Mouse (Mus musculus) neural tube, embryonic 12.5 days (tissue): ENCODE measurements at regions not wholly inside any gene's neighbourhood (a gene's known extent, or its start where the extent isn't known, plus 50 kb on each side); places are given as distances from the start of the nearest gene placed in this dataset.
"Not testable (repeated sequence)": the region's sequence is repeated elsewhere in the genome, so short reads cannot be mapped to it uniquely, and the experiment has no call there.

Source experiments
- ATAC-seq: fragments of 200-750 bp; cut with Nextera tagmentation; 2 replicates; pipeline ENCODE4 v1.8.0; 2017; ENCODE audit warnings: low read depth, mild to moderate bottlenecking, moderate TSS enrichment, moderate library complexity; ENCODE audit not compliant: low FRiP score
- H3K27ac ChIP-seq: fragments of 300-500 bp; sonication (generic); 2 replicates; pipeline ENCODE4 v1.5.1; 2016
- H3K27me3 ChIP-seq: fragments of 300-500 bp; sonication (generic); replicated peaks from 2 replicates; pipeline ENCODE4 v1.6.1; 2016; ENCODE audit warnings: mild to moderate bottlenecking
- H3K36me3 ChIP-seq: fragments of 300-500 bp; sonication (generic); 2 replicates; pipeline ENCODE4 v1.6.1; 2016; ENCODE audit warnings: mild to moderate bottlenecking
- H3K4me1 ChIP-seq: fragments of 300-500 bp; sonication (generic); 2 replicates; pipeline ENCODE4 v1.6.1; 2016
- H3K4me2 ChIP-seq: fragments of 300-500 bp; sonication (generic); replicated peaks from 2 replicates; pipeline ENCODE4 v1.6.1; 2016; ENCODE audit warnings: mild to moderate bottlenecking
- H3K4me3 ChIP-seq: fragments of 300-500 bp; sonication (generic); 2 replicates; pipeline ENCODE4 v1.5.1; 2016
- H3K9ac ChIP-seq: fragments of 300-500 bp; sonication (generic); 2 replicates; pipeline ENCODE4 v1.6.1; 2016; ENCODE audit warnings: mild to moderate bottlenecking
- H3K9me3 ChIP-seq: fragments of 300-500 bp; sonication (generic); 2 replicates; pipeline ENCODE4 v1.6.1; 2016; ENCODE audit warnings: mild to moderate bottlenecking
- WGBS: fragments of 180-500 bp; shearing (Covaris S2); methylation state at CpG from one replicate; pipeline ENCODE4 v1.1.7; 2016; 5-methylcytosine and 5-hydroxymethylcytosine counted together

- not testable (repeated sequence) for H3K4me2 ChIP-seq, H3K27ac ChIP-seq, ATAC-seq, H3K4me1 ChIP-seq, H3K27me3 ChIP-seq, H3K4me3 ChIP-seq, H3K36me3 ChIP-seq, H3K9me3 ChIP-seq, H3K9ac ChIP-seq
- WGBS = 35% methylated on average over 1 of the region's 1 CpGs
Observed at GRCm38 (mm10) chr7:52732161-52732560, 716.6 kb upstream of the 1700015G11Rik start.

GRCm38 (mm10) chr7:52726236-52726905, 710.8 kb upstream of the 1700015G11Rik start:
- no peak overlapping the region for H3K4me3 ChIP-seq
- H3K36me3 ChIP-seq = no peaks in the 10 kb centered on the region
- 80% methylated on average over 2 of the region's 2 CpGs for WGBS
- no peak overlapping the region for H3K27ac ChIP-seq
- no peaks in the 10 kb centered on the region for H3K27me3 ChIP-seq
- H3K9me3 ChIP-seq = peaks cover 5% of the 10 kb centered on the region; the same call in 1 of the 2 replicates
- H3K9ac ChIP-seq = no peak overlapping the region
- ATAC-seq = no peak
- no peak overlapping the region for H3K4me2 ChIP-seq
- no peaks in the 10 kb centered on the region for H3K4me1 ChIP-seq

- no peaks in the 10 kb centered on the region for H3K4me1 ChIP-seq
- ATAC-seq = peak; percentile 66
- H3K4me2 ChIP-seq = no peak overlapping the region
- H3K36me3 ChIP-seq = no peaks in the 10 kb centered on the region
- no peaks in the 10 kb centered on the region for H3K27me3 ChIP-seq
- H3K9me3 ChIP-seq = no peaks in the 10 kb centered on the region
- H3K9ac ChIP-seq = no peak overlapping the region
- H3K27ac ChIP-seq = no peak overlapping the region
- no peak overlapping the region for H3K4me3 ChIP-seq
- WGBS = 67% methylated on average over 3 of the region's 3 CpGs
Observed at GRCm38 (mm10) chr7:52702464-52703145, 687.1 kb upstream of the 1700015G11Rik start.

- Histone ChIP-seq H3K9ac (no peak overlapping the region), H3K4me2 (no peak overlapping the region), H3K4me3 (no peak overlapping the region), H3K9me3 (no peaks in the 10 kb centered on the region), H3K4me1 (no peaks in the 10 kb centered on the region), H3K36me3 (no peaks in the 10 kb centered on the region), H3K27me3 (no peaks in the 10 kb centered on the region), H3K27ac (no peak overlapping the region)
- 92% methylated on average over 1 of the region's 1 CpGs for WGBS
- ATAC-seq = no peak
Observed at GRCm38 (mm10) chr7:52668341-52668740, 652.8 kb upstream of the 1700015G11Rik start.
